Mouse (Mus musculus) cerebellum, postnatal 25 days (tissue): Measurements from ENCODE around the gene Dnm3.

Experiments
- DNase-seq, 2 experiments: peaks; one replicate each; pipeline ENCODE4 v3.0.0; 2021; ENCODE audit warnings: mixed read lengths in 2 of 2

The Dnm3 gene

DNA sequence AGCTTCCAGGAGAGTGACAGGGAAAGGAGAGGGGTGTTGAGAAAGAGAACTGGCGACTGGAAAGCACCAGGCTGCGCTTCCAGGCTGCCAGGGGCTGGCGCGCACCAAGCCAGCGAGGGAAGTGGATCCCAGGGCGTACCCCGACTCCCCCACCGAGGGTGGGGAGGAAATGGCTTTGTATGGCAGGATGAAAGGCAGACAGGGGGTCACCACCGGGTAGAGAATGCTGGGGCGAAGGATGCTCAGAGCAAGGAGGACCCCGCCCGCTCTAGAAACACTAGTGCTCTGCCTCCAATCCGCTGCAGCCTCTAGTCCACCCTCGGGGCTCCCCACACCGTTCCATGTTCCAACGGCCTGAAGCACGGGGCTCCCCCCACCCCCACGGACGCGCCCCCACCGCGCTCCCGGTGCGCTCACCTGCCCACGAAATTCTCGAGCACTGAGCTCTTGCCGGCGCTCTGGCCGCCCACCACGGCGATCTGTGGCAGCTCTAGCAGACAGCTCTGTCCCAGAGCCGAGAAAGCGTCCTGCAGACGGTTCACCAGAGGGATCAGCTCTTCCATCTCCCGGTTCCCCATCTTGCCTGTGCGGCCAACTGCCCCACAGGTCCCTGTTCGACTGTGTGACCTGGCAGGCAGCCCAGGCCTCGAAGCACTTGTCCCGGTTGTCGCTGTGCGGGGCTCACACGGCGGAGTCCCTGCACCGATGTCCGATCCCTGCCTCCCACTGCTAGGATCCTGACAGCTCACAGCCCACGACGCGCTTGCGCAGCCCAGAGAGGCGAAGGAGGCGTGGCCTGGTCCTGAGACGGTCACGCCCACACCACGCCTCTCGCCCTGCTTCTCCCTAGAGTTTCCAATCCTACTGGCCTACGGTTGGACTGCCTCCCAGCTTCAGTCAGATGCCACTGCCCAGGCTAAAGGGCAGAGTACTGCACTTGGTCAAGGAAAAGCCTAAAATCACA, at the start of gene Dnm3:
Dnm3 (minus strand) TSS at position 789 of the 964 bp plus-strand sequence.
- peak; percentile 94 to 97 for DNase-seq

DNA sequence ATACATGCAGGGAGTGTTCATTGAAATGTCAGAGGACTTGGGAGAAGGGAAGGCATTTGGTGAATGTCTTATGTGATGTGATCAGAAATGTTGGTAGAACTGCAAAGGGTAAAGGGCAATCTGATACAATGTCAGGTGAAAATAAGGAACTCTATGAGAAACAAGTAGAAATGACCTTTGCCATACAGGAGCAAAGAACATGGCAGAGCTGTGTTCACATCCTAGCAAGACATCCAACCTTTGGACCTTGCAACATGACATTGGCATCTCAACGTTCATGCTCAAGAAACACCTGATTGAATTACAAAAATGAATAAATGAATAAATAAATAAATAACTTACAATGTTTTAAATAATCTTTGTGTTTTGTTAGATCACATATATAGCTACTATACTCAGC, 37.3 kb upstream of the Dnm3 start:
- no peak for DNase-seq

DNA sequence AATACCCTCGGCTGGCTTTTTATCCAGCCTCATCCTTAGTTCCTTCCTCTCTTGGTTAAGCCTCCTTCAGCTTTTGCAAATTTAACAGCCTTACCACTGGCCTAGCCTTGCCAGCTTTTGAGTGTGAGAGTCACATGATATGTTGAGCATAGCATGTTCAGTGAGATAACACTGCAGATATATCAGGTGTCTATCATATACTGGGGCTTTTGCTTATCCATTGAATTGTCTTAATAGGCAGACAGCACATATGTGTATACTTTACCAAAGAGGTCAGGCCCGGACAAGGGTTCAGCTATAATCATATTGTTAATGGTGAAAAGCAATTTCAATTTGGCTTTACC, 32.2 kb upstream of the Dnm3 start:
- no peak for DNase-seq

DNA sequence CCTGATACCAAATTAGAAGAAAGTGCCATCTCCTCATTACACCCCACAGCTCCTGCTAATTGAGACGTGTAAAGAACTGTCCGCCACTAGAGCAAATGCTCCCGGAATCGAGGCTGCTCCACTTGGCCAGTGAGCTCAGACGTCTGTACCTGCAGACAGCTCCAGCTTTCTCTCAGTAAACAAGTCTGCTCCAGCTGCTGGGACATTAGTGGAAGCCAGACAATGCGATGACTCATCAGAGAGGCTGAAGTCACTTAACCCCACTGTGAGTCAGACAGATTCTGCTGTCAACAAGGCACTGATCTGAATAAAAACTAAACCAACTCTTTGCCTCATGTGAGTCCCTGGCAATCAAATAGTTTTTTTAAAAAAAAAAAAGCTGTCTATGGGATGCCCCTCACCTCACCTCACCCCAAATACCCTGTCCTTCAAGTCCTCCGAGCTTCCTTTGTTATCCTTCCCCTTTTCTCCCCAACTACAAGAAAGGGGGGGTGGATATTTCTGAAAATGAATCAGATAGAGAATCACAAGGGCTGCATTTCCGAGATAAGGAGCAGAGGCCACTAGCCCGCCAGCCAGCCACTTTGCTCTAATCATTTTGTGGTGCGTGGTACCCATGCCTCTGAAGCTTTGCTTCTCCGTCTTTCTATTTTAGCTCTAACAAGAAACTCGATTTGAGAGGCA, 31.6 kb upstream of the Dnm3 start:
- no peak for DNase-seq

DNA sequence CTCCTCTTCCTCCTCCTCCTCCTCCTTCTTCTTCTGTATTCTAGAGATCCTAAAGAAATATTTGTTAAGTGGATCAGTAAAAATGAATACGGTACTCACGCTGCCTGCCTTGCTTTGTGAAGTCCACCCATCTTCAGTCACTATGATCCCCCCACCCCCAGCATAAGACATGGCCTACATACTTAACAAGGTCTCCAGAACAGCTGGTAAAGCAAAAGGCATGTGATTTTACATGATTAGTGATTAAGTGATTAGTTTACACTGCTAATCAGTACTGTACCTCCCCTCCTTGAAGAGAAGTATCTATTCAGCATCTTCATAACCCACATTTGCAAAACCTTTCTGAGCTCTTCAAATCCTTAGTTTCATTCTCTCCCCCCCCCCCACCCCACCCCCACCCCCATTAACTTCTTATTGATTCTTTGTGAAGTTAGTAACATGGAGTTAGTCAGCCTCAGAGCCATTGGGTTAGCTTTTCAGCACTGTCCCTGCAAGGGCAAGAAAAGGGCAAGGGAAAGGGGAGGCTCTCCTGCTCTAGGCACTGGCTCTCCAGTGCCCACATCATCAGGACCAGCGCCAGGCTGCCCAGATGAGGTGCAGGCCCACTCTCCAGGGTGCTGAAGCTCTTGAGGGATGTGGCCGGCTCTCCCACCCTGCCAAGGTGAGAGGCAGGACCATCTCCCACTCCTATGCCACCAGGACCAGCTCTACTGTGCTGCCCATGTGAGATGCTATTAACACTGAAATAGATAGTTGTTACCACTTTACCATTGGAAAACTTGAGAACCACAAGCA, 30.6 kb upstream of the Dnm3 start:
- DNase-seq, result no peak

DNA sequence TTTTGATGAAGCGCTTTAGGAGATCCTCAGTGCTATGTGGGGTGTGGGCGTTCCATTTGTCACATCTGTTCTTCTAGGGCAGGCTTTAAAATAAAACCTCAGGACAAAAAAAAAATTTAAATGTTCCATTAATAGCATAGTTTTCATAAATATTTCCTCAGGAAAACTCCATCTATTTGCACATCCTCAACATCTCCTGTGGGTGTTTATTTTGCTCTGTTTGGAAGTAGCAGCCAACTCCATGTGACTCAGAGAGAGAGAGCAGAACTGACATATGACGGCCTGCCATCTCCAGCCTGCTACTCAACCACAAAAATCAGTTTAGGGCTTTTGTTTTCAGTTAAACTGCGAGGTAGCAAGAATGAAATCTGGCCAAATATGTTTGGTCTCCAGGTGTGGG, 28.7 kb upstream of the Dnm3 start:
- no peak for DNase-seq

DNA sequence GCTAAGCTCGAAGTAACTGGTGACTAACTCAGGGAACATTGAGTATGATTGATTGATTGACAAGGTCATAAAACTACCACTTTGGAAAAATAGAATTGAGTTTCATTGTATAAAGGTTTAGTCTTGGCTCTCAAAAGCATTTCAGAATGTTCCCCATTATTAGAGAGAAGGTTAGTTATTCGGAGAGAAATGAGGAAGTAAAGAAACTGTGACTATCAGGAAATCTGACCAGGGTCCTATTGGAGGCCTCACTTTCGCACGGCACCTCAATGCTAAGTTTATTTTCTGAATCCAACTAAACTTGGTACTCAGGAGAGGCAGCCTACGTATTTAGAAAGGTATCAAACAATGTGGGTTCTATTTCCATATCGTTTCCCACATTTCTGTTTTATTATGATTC, 27.8 kb upstream of the Dnm3 start:
- DNase-seq, result no peak

DNA sequence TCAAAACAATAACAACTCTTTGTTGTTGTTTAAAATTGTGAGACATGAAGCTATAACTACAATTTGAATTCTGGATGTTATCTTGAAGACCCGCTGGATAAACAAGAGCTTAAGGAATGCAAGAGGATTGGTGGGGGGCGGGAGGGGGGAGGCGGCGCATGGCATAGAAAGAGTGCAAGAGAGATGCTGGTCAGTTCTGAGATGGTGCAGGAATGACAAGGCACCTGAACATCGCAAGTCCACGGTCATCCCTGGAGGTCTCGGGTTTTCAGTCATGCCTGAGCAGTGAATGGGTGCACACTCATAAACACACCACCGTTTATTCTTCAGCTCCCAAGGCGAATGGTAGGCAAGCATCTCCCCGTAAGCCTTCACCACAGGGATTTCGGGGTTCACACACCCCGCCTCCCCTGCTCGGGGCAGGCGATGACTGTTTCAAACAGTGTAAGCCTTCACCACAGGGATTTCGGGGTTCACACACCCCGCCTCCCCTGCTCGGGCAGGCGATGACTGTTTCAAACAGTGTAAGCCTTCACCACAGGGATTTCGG, 1.2 kb downstream of the Dnm3 start:
- peak; percentile 43 to 55 for DNase-seq

DNA sequence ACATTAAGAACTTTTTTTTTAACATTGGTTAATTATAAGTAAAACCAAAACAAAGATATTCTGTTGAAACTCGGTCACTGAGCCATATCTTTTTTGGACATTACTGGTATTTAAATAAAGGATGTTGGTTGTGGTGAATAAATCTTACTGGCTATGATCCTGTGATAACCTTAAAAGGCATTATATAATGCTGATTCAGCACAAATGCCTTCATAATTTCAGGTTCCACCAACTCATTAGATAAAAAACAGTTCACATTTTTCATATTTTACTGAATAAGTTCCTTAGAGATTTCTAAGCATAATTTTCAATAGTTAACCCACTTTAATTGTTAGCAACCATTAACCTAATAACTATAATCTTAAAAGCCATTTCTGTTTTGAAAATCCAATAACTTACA, 4.9 kb downstream of the Dnm3 start:
- DNase-seq, result no peak

DNA sequence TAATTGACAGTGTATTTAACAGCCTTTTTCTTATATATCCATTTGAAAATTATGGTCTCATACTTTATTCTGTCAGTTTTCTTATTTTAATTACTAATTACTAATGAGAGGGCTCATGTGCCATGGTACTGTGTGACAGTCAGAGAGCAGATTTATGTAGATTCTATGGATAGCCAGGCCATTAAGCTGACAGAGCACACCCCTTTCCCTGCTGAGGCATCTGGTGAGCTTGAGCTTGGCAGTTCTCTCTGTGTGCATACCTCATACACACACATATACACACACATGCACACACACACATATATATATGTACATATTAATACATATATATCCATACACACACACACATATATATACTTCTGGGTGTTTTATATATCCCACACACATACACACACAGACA, 6.7 kb downstream of the Dnm3 start:
- DNase-seq, result no peak

DNA sequence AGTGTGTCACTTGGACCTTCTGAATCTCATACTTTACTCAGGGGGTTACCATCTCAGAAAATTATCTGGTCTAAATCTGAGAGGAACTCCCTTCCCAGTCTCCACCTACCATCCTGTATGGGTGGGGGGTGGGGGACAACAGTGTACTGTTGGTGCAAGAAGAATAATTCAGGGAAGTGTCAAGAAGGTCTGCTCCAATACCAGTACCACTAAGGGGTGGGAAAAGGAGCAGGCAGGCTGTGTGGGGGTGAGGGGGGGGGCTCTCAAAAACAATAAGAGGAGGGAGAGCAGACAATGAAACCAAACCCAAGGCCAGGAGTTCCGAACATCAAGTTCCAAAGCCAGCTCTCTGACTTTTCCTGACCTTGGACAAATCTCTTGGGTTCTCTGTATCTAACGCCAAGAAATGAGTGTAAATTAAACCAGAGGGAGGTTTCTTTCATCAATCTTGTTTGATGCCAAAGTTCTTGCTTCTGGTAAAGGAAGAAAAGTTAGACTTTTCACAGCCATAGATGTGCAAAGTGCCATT, 8.0 kb downstream of the Dnm3 start:
- DNase-seq, result no peak

DNA sequence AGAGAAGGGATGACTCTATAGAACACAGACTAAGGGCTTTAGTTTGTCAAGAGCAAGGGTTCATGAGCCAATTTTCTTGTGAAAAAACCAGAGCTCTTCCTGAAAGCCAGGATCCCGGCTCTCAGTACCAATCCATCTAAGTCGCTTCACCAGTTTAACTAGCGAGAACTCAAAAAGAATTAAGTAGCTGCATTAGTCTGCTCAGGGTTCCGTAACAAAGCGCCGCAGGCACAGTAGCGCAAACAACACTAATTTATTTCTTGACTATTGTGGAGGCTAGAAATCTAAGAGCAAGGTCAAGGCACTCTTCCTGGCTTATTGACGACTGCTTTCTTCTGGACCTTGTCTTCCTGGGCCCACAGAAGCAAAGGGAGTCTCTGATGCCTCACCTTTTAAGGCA, 14.2 kb downstream of the Dnm3 start:
- DNase-seq, result no peak

DNA sequence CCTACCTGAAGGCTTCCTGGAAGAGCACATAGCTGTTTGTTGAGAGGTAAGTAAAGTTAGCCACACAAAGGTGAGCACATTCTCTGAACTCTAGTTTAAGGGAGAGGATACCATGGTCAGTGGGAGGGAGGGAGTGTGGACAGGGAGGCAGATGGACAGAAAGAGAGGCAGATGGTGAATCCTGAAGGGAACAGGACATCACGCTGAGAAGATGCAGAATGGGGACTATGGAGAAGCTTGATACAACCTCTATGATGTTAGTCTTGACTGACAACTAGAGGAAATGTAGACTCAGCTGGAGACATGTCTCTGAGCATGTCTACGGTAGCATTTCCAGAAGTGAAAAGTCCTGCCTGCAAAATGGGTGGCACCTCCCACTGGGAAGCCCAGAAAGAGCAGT, 19.1 kb downstream of the Dnm3 start:
- peak; percentile 77 to 78 for DNase-seq

DNA sequence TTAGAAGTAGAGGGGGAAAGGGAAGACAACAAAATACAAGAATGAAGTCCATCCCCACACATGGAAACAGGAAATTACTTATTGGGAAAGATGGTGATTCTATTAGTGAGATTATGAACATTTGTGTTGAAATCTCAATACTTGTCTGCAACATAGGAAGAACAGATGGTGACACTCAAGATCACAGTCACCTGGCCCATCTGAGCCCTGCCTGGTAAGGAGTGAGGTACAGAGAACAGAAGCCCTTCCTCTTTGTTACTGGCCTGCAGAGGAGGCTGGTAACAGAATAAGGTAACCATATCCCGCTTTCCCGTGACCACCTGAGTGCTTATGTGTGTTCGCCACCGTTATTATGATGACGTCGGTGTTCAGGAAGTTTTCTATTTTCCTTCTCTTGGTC, 21.0 kb downstream of the Dnm3 start:
- DNase-seq, result peak; percentile 45 to 51

DNA sequence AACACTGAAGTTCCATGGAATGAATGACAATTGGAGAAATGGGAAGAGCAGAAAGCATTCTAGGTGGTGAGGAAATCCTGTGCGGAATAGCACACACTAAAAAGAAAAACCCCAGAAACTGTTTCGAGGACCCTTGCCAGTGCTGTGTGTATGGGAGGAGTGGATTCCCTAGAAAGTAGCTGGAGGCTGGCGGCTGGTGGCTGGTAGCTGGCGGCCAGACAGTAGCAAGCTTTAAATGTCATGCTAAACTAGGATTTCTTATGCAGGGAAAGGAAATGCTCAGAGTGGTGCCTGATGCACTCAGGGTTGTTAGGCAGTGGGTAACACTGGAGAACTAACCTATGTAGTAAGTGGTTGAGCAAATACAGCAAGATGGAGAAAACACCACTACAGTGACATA, 21.4 kb downstream of the Dnm3 start:
- peak in 1 of 2 experiments; percentile 35 for DNase-seq

DNA sequence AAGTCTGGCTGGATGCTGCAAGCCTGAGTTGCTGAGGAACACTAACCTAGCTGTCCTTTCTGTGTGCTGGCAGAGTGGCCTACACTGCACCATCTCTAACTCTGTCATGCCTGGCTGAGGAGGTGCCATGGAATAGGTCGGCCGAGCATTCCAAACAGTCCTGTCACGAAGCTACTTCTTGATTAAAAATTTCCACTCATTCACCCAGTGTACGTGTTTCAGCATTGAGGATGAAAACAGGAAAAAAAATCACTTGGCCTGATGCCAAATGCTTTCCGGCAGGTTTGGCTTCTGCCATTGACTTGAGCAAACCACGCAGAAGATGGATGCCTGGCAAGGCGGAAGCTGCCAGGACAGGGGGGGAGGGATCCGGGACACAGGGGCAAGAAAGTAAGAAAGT, 24.3 kb downstream of the Dnm3 start:
- peak; percentile 63 to 67 for DNase-seq

DNA sequence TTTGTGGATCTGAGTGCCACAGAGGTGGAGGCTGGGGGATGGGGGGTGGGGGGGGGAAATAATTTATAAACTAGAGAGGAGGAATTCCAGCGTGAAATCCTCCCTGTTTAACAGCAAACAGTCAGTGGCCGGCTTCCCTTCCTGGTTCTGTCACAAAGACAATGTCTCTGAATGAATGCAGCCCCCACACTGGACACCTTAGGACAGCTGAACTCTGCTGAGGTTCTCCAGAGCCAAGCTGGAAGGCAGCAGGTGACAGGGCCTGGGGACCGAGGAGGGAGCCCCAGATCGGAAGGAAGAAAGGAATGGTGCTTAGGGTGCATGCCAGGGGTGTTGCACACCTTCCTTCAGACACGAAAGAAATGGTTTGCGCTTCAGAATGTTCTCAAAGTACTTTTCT, 24.8 kb downstream of the Dnm3 start:
- DNase-seq, result no peak

DNA sequence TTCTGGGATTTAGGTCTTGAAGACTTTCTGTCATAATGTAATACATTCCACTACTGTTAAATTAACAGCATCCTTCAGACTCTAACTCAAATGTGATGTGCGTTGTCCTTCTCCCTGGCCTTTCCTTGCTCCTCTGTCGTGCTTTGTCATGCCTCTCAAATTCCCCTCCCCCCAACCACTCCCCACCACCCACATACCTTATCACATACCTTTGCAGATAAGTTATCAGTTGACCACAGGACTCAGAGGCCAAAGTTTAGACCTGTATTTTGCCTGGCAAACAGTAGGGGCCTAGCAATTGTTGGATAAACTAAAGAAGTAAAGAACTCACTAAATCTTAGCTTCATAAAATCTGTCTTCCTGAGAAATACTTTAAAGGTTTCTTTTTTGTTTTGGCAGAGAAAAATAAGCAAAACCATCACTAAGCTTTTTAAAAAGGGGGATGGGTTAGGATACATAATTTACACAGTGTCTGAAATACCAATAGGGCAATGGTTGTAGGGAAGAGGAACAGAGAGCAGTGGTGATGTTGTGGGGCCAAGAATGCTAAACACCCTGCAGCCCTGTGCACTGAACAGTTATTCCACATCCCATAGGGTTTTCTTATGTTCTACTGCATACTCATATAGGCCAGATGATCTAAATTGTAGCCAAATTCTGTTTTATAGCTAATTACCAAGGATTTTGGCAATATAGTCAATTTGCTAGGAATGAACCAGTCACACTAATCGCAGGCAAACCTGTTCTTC, 28.5 kb downstream of the Dnm3 start:
- DNase-seq, result no peak

DNA sequence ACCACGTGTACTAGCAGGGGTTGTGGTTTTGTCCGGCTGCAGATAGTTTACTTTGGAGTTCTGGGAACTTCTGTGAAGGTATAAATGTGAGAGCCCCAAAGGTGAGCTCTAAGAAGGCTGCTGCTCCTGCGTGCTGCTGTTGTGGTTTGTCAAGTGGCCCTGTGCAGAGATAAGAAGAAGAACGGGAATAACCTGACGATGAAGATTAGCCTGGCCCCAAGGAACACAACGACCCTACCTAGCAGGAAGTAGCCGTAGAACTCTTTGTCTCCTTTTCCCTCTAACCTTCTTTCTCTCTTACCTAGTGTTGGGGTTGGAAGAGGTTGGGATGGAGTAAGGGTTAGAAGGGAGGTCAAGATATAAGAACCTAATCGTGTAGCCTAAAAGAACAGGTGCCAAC, 33.0 kb downstream of the Dnm3 start:
- DNase-seq, result no peak

DNA sequence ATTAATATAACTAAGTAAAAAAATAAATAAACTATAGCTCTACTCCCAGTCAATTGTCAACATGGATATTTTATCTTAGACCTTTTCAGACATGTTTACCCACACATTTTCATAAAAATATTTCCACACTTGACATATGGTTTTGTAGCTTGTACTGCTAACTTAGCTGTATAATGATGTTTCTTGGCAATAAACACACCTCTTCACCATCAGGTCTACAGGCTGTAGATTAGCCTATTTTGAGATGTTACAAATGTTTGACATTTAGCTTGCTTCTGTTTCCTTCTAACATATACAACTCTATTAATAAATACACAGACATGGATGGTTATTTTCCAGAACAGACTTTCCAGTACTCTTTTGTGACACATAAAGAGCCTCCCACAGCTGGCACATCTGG, 38.3 kb downstream of the Dnm3 start:
- DNase-seq, result no peak

DNA sequence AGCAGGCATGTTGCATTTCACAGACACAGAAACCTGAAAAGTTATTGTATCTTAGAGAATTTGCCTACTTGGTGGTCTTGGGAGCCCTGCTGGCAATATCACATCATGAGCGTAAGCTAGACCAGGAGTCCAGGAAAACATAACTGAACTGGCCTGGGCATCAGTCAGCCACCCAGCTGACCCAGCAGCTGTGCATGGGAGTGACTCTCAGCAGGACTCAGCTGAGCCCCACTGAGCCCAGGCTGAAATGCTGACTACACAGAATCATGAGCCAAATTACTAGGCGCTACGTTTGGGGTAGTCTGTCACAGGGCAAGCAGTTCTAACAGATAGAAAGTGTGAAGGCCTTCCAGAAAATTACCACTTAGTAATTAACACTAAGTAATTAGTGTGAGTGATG, 41.2 kb downstream of the Dnm3 start:
- peak; percentile 70 to 72 for DNase-seq

DNA sequence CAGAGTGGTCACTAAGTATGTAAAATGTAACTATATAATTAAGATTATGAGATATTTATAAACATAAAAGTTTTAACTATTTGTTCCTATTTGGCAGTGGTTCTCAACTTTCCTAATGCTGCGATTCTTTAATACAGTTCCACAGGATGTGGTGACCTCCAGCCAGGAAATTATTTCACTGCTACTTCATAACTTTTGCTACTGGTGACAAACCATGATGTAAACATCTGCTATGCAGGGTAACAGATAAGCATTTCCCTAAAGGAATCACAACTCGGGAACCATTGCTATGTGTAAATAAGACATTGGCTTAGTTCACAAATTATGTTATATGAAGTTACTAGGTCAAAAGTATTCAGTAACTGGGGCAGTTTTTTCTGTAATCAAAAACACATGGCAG, 48.9 kb downstream of the Dnm3 start:
- DNase-seq, result no peak
